Mouse (Mus musculus) MEL (cell line): Measurements from ENCODE around the gene Osbpl9. TPM values are rescaled to one million over a fixed set of nuclear protein-coding genes. Genes with fewer than 3 reads are reported as not detected.

Experiments used
- DNase-seq: peaks from one replicate; pipeline ENCODE4 v3.0.0; 2011; ENCODE audit warnings: low read depth, low spot score
- H3K27ac ChIP-seq: 2 replicates; pipeline ENCODE4 v1.5.1; 2012; ENCODE audit warnings: low read depth, mild to moderate bottlenecking, control low read depth, low read length, moderate library complexity; ENCODE audit not compliant: control insufficient read depth
- H3K27me3 ChIP-seq, 2 experiments: fragments of 150-350 bp in 1 of 2; sonication (generic) in 1 of 2; 2 replicates each; pipeline ENCODE4 v1.6.1; 2012; ENCODE audit warnings: low read length in 2 of 2, mild to moderate bottlenecking in 2 of 2, improper control_type of control experiment in 1 of 2, moderate library complexity in 1 of 2; ENCODE audit not compliant: insufficient read depth in 2 of 2, control insufficient read depth in 1 of 2
- H3K36me3 ChIP-seq, 2 experiments: 2 replicates each; pipeline ENCODE4 v1.6.1; 2012 to 2014; ENCODE audit warnings: low read length in 2 of 2, improper control_type of control experiment in 1 of 2, inconsistent platforms in 1 of 2, mild to moderate bottlenecking in 1 of 2; ENCODE audit not compliant: insufficient read depth in 2 of 2, control insufficient read depth in 1 of 2
- H3K4me1 ChIP-seq, 2 experiments: fragments of 150-350 bp in 1 of 2; sonication (generic) in 1 of 2; 2 replicates each; pipeline ENCODE4 v1.6.1; 2012; ENCODE audit warnings: low read length in 2 of 2, improper control_type of control experiment in 1 of 2, mild to moderate bottlenecking in 1 of 2; ENCODE audit not compliant: insufficient read depth in 2 of 2, control insufficient read depth in 1 of 2
- H3K4me3 ChIP-seq, 2 experiments: fragments of 150-350 bp in 1 of 2; sonication (generic) in 1 of 2; 2 replicates each; pipeline ENCODE4 v1.5.1; 2012; ENCODE audit warnings: low read depth in 2 of 2, low read length in 2 of 2, mild to moderate bottlenecking in 2 of 2, moderate library complexity in 2 of 2, control low read depth in 1 of 2, improper control_type of control experiment in 1 of 2; ENCODE audit not compliant: control insufficient read depth in 1 of 2, insufficient read depth in 1 of 2
- H3K79me2 ChIP-seq: 2 replicates; pipeline ENCODE4 v1.6.1; 2012; ENCODE audit warnings: mild to moderate bottlenecking, low read length, moderate library complexity; ENCODE audit not compliant: control insufficient read depth, poor library complexity, insufficient read depth
- H3K9ac ChIP-seq: 2 replicates; pipeline ENCODE4 v1.6.1; 2012; ENCODE audit warnings: low read depth, mild to moderate bottlenecking, control low read depth, low read length, moderate library complexity; ENCODE audit not compliant: control insufficient read depth, poor library complexity, severe bottlenecking
- H3K9me3 ChIP-seq: fragments of 150-350 bp; sonication (generic); replicated peaks from 2 replicates; pipeline ENCODE4 v1.6.1; 2012; ENCODE audit warnings: mild to moderate bottlenecking, low read length, improper control_type of control experiment, moderate library complexity; ENCODE audit not compliant: insufficient read depth
- BHLHE40 ChIP-seq: IDR thresholded peaks from 2 replicates; pipeline ENCODE4 v1.6.1; 2012; ENCODE audit warnings: low read depth, mild to moderate bottlenecking, inconsistent platforms, low read length, improper control_type of control experiment, borderline replicate concordance
- CHD1 ChIP-seq: IDR thresholded peaks from 2 replicates; pipeline ENCODE4 v1.6.1; 2012; ENCODE audit warnings: low read depth, mild to moderate bottlenecking, inconsistent platforms, low read length, improper control_type of control experiment
- CHD2 ChIP-seq: IDR thresholded peaks from 2 replicates; pipeline ENCODE4 v1.6.1; 2011; ENCODE audit warnings: low read length, improper control_type of control experiment
- CTCF ChIP-seq, 3 experiments: IDR thresholded peaks in 2 of 3; conservative IDR thresholded peaks in 1 of 3; 2 replicates each; pipeline ENCODE4 v1.5.1; 2011 to 2012; ENCODE audit warnings: low read length in 3 of 3, low read depth in 2 of 3, mild to moderate bottlenecking in 2 of 3, improper control_type of control experiment in 1 of 3, inconsistent platforms in 1 of 3, mixed read lengths in 1 of 3, moderate library complexity in 1 of 3; ENCODE audit not compliant: control insufficient read depth in 1 of 3, insufficient read depth in 1 of 3, poor library complexity in 1 of 3, severe bottlenecking in 1 of 3
- E2F4 ChIP-seq: IDR thresholded peaks from 2 replicates; pipeline ENCODE4 v1.6.1; 2011; ENCODE audit warnings: low read depth, low read length, improper control_type of control experiment, borderline replicate concordance
- ELF1 ChIP-seq: IDR thresholded peaks from 2 replicates; pipeline ENCODE4 v1.6.1; 2014; ENCODE audit warnings: low read depth, mild to moderate bottlenecking, inconsistent platforms, low read length, improper control_type of control experiment, moderate library complexity
- EP300 ChIP-seq, 2 experiments: IDR thresholded peaks; 2 replicates each; pipeline ENCODE4 v1.6.1; 2011; ENCODE audit warnings: improper control_type of control experiment in 2 of 2, low read length in 2 of 2, low read depth in 1 of 2, mild to moderate bottlenecking in 1 of 2
- ETS1 ChIP-seq: IDR thresholded peaks from 2 replicates; pipeline ENCODE4 v1.6.1; 2012; ENCODE audit warnings: low read depth, mild to moderate bottlenecking, inconsistent platforms, low read length, improper control_type of control experiment, moderate library complexity
- GABPA ChIP-seq: IDR thresholded peaks from 2 replicates; pipeline ENCODE4 v1.6.1; 2012; ENCODE audit warnings: low read depth, mild to moderate bottlenecking, inconsistent platforms, low read length, improper control_type of control experiment, moderate library complexity
- HCFC1 ChIP-seq: IDR thresholded peaks from 2 replicates; pipeline ENCODE4 v1.6.1; 2012; ENCODE audit warnings: low read depth, mild to moderate bottlenecking, inconsistent platforms, low read length, improper control_type of control experiment, moderate library complexity
- JUND ChIP-seq: IDR thresholded peaks from 2 replicates; pipeline ENCODE4 v1.6.1; 2011; ENCODE audit warnings: low read depth, mild to moderate bottlenecking, improper control_type of control experiment, low read length
- MAFK ChIP-seq: IDR thresholded peaks from 2 replicates; pipeline ENCODE4 v1.6.1; 2011; ENCODE audit warnings: low read depth, mild to moderate bottlenecking, low read length, improper control_type of control experiment, borderline replicate concordance
- MAX ChIP-seq: IDR thresholded peaks from 2 replicates; pipeline ENCODE4 v1.6.1; 2011; ENCODE audit warnings: low read length, improper control_type of control experiment
- MAZ ChIP-seq: IDR thresholded peaks from 2 replicates; pipeline ENCODE4 v1.6.1; 2012; ENCODE audit warnings: low read depth, mild to moderate bottlenecking, inconsistent platforms, low read length, improper control_type of control experiment
- MEF2A ChIP-seq: IDR thresholded peaks from 2 replicates; pipeline ENCODE4 v1.6.1; 2014; ENCODE audit warnings: low read depth, mild to moderate bottlenecking, inconsistent platforms, low read length, improper control_type of control experiment; ENCODE audit not compliant: poor library complexity, insufficient replicate concordance, severe bottlenecking; ENCODE audit errors: extremely low read depth
- MXI1 ChIP-seq: IDR thresholded peaks from 2 replicates; pipeline ENCODE4 v1.6.1; 2011; ENCODE audit warnings: mild to moderate bottlenecking, low read depth, low read length, improper control_type of control experiment
- MYB ChIP-seq: IDR thresholded peaks from 2 replicates; pipeline ENCODE4 v1.6.1; 2011; ENCODE audit warnings: mild to moderate bottlenecking, low read depth, low read length, improper control_type of control experiment
- MYC ChIP-seq: IDR thresholded peaks from 2 replicates; pipeline ENCODE4 v1.6.1; 2011; ENCODE audit warnings: low read depth, mild to moderate bottlenecking, low read length, improper control_type of control experiment, moderate library complexity
- NELFE ChIP-seq: IDR thresholded peaks from 2 replicates; pipeline ENCODE4 v1.6.1; 2011; ENCODE audit warnings: low read depth, low read length, improper control_type of control experiment
- POLR2A ChIP-seq, 2 experiments: IDR thresholded peaks; 2 replicates each; pipeline ENCODE4 v1.6.1; 2011 to 2012; ENCODE audit warnings: low read length in 2 of 2, mild to moderate bottlenecking in 2 of 2, control low read depth in 1 of 2, improper control_type of control experiment in 1 of 2, low read depth in 1 of 2, moderate library complexity in 1 of 2; ENCODE audit not compliant: control insufficient read depth in 1 of 2, insufficient read depth in 1 of 2, poor library complexity in 1 of 2
- POLR2AphosphoS2 ChIP-seq: IDR thresholded peaks from 2 replicates; pipeline ENCODE4 v1.6.1; 2011; ENCODE audit warnings: low read length, improper control_type of control experiment
- POLR2AphosphoS5 ChIP-seq: IDR thresholded peaks from 2 replicates; pipeline ENCODE4 v1.6.1; 2012; ENCODE audit warnings: low read depth, borderline replicate concordance, mild to moderate bottlenecking, inconsistent platforms, low read length, moderate library complexity, mixed read lengths
- RAD21 ChIP-seq: IDR thresholded peaks from 2 replicates; pipeline ENCODE4 v1.6.1; 2011; ENCODE audit warnings: mild to moderate bottlenecking, low read depth, low read length, improper control_type of control experiment
- RCOR1 ChIP-seq: IDR thresholded peaks from 2 replicates; pipeline ENCODE4 v1.6.1; 2012; ENCODE audit warnings: low read depth, mild to moderate bottlenecking, inconsistent platforms, low read length, improper control_type of control experiment
- SIN3A ChIP-seq: IDR thresholded peaks from 2 replicates; pipeline ENCODE4 v1.6.1; 2012; ENCODE audit warnings: low read length, improper control_type of control experiment, inconsistent platforms
- SMC3 ChIP-seq: IDR thresholded peaks from 2 replicates; pipeline ENCODE4 v1.6.1; 2011; ENCODE audit warnings: low read depth, low read length, improper control_type of control experiment
- TAL1 ChIP-seq: IDR thresholded peaks from 2 replicates; pipeline ENCODE4 v1.6.1; 2012; ENCODE audit warnings: mild to moderate bottlenecking, inconsistent platforms, low read length, moderate library complexity, mixed read lengths
- TBP ChIP-seq: IDR thresholded peaks from 2 replicates; pipeline ENCODE4 v1.8.0; 2011; ENCODE audit warnings: low read depth, low read length, improper control_type of control experiment
- TCF12 ChIP-seq: IDR thresholded peaks from 2 replicates; pipeline ENCODE4 v1.6.1; 2014; ENCODE audit warnings: low read depth, mild to moderate bottlenecking, inconsistent platforms, low read length, improper control_type of control experiment, moderate library complexity
- UBTF ChIP-seq: IDR thresholded peaks from 2 replicates; pipeline ENCODE4 v1.6.1; 2012; ENCODE audit warnings: low read depth, mild to moderate bottlenecking, inconsistent platforms, low read length, improper control_type of control experiment, moderate library complexity, borderline replicate concordance; ENCODE audit not compliant: insufficient read depth
- USF1 ChIP-seq: IDR thresholded peaks from 2 replicates; pipeline ENCODE4 v1.6.1; 2014; ENCODE audit warnings: low read depth, mild to moderate bottlenecking, inconsistent platforms, low read length, improper control_type of control experiment, moderate library complexity
- USF2 ChIP-seq, 2 experiments: IDR thresholded peaks; 2 replicates each; pipeline ENCODE4 v1.6.1; 2011 to 2012; ENCODE audit warnings: improper control_type of control experiment in 2 of 2, low read length in 2 of 2, borderline replicate concordance in 1 of 2, inconsistent platforms in 1 of 2, low read depth in 1 of 2, mild to moderate bottlenecking in 1 of 2; ENCODE audit not compliant: insufficient read depth in 1 of 2
- ZC3H11A ChIP-seq: IDR thresholded peaks from 2 replicates; pipeline ENCODE4 v1.6.1; 2012; ENCODE audit warnings: low read depth, mild to moderate bottlenecking, inconsistent platforms, low read length, improper control_type of control experiment
- ZMIZ1 ChIP-seq: IDR thresholded peaks from 2 replicates; pipeline ENCODE4 v1.6.1; 2012; ENCODE audit warnings: low read depth, mild to moderate bottlenecking, inconsistent platforms, low read length, improper control_type of control experiment, moderate library complexity
- ZNF384 ChIP-seq: IDR thresholded peaks from 2 replicates; pipeline ENCODE4 v1.6.1; 2012; ENCODE audit warnings: low read depth, mild to moderate bottlenecking, inconsistent platforms, low read length, improper control_type of control experiment
- polyA plus RNA-seq, 2 experiments: library from polyadenylated mRNA; stranded (reverse) in 1 of 2; unstranded in 1 of 2; fragments of >175 nt in 1 of 2; fragments of >200 nt in 1 of 2; gene quantifications; 2 replicates each; pipeline versions ENCODE4 v1.2.1 to v1.2.4; 2012; ENCODE audit warnings: low replicate concordance in 2 of 2, low read depth in 1 of 2; ENCODE audit not compliant: insufficient read length in 2 of 2, insufficient read depth in 1 of 2, missing spikeins in 1 of 2
- total RNA-seq: library from RNA; depleted of rRNA; stranded (reverse); fragments of 300-350 nt; gene quantifications from 2 replicates; pipeline ENCODE4 v1.2.3, GENCODE M21; 2012; rRNA removed

Gene Osbpl9
- total RNA-seq, result 14.9 and 19.7 TPM in 2 replicates
- polyA plus RNA-seq, result 10 to 100 TPM in 1 of 2 experiments, not detected in 1; 42.6 TPM

DNA sequence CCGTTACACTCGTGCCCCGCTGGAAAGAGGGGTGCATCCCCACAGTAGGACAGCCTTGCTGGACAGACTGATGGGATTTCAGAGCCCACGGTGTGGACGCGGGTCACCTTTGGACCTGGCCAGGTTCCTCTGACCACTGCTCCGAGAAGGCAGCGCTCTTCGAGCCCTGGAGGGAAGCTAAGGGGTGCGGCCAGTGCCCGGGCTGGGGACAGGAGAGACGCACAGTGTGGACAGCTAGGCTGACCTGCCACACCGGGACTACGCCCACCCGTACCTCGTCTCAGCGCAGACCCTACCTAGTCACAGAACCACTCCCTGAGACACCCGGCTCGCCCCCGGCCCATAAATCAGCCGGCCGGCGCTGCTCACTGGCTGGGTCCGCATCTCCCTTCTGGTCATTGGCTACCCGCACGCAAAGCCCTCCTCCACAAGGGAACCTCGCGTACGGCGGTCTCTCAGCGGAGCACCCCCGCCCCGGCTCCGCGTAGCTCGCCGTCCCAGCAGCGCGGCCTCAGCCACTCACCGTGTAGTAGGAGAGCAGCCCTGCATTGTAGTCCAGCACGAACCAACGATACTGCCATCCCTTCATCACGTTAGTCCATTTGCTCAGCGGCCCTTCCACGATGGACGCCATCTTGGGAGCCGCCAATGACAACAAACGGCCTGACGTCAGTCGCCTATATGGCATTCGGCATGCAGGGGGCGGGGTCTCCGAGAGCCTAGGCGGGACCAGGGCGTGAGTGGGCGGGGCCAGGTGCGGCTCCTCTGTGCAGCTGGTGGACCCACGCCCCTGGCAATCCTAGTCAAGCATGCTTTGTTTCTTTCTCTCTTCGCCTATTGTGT, at the start of gene Osbpl9:
Osbpl9 (minus strand) TSS at position 691 of the 843 bp plus-strand sequence.
- Histone ChIP-seq H3K9ac (peak within 1 kb of the TSS; percentile 66), H3K27ac (peak within 1 kb of the TSS; percentile 59), H3K9me3 (no peaks in the 10 kb centered on the region), H3K79me2 (no peaks in the 10 kb centered on the region), H3K36me3 (peaks cover 0 to 6% of the 10 kb centered on the region in 2 experiments; a peak in 2 of 4 replicates), H3K4me1 (peaks cover 0 to 2% of the 10 kb centered on the region in 2 experiments; a peak in 2 of 4 replicates), H3K4me3 (peak within 1 kb of the TSS; percentile 82 to 83), H3K27me3 (peaks cover 1 to 2% of the 10 kb centered on the region in 2 experiments; a peak in 2 of 4 replicates)
- peak; percentile 97 for DNase-seq
- TF ChIP-seq ZNF384, result no peak
- TF ChIP-seq TAL1, result no peak
- TF ChIP-seq SMC3, result no peak
- TF ChIP-seq USF1, result no peak
- no peak for TF ChIP-seq MAFK
- no peak for TF ChIP-seq MYB
- TF ChIP-seq BHLHE40, result no peak
- TF ChIP-seq JUND, result no peak
- no peak for TF ChIP-seq TCF12
- peak; percentile 94 for TF ChIP-seq MXI1
- TF ChIP-seq POLR2AphosphoS2, result no peak; the same call in 1 of the 2 replicates
- no peak for TF ChIP-seq UBTF
- peak; percentile 18 for TF ChIP-seq SIN3A
- TF ChIP-seq MEF2A, result no peak
- TF ChIP-seq RAD21, result no peak
- TF ChIP-seq E2F4, result no peak
- TF ChIP-seq HCFC1, result 0 out of 2 replicates have a peak, but pooled peaks have one; percentile 64
- no peak for TF ChIP-seq MYC
- no peak for TF ChIP-seq CHD1
- peak; percentile 88 for TF ChIP-seq TBP
- no peak for TF ChIP-seq RCOR1
- peak; percentile 47 to 69; a peak in 3 of 4 replicates for TF ChIP-seq POLR2A (IDR thresholded peaks at IDR 0.05; ENCODE audit: control insufficient read depth in 1 of 2, insufficient read depth in 1 of 2, low read depth in 1 of 2, low read length in 2 of 2, poor library complexity in 1 of 2)
- TF ChIP-seq USF2 (IDR thresholded peaks at IDR 0.05; ENCODE audit: borderline replicate concordance in 1 of 2, insufficient read depth in 1 of 2, low read depth in 1 of 2, low read length in 2 of 2), result no peak
- no peak; the same call in 1 of the 2 replicates for TF ChIP-seq NELFE
- no peak for TF ChIP-seq CHD2
- no peak for TF ChIP-seq ZC3H11A
- no peak for TF ChIP-seq GABPA
- no peak for TF ChIP-seq EP300 (IDR thresholded peaks at IDR 0.05; ENCODE audit: low read depth in 1 of 2, low read length in 2 of 2)
- TF ChIP-seq MAX, result peak; percentile 71; the same call in 1 of the 2 replicates
- TF ChIP-seq POLR2AphosphoS5, result no peak
- 0 out of 2 replicates have a peak, but pooled peaks have one; percentile 31 for TF ChIP-seq ELF1
- no peak for TF ChIP-seq CTCF (IDR thresholded peaks at IDR 0.05 in 2 of 3, conservative IDR thresholded peaks at IDR 0.05 in 1 of 3; ENCODE audit: control insufficient read depth in 1 of 3, insufficient read depth in 1 of 3, low read depth in 2 of 3, low read length in 3 of 3, poor library complexity in 1 of 3, severe bottlenecking in 1 of 3)
- TF ChIP-seq MAZ, result 0 out of 2 replicates have a peak, but pooled peaks have one; percentile 47
- TF ChIP-seq ZMIZ1, result no peak
- peak; percentile 34; the same call in 1 of the 2 replicates for TF ChIP-seq ETS1
